Mouse (Mus musculus) heart, embryonic 15.5 days (tissue): Measurements from ENCODE around the gene Gcc1. TPM values are rescaled to one million over a fixed set of nuclear protein-coding genes. Genes with fewer than 3 reads are reported as not detected.

Experiments used
- ATAC-seq: fragments of 200-750 bp; cut with Nextera tagmentation; replicated peaks from 2 replicates; pipeline ENCODE4 v1.8.0; 2017; ENCODE audit warnings: low read depth, moderate TSS enrichment; ENCODE audit not compliant: insufficient number of reproducible peaks, insufficient read depth, low FRiP score
- H3K27ac ChIP-seq: fragments of 300-500 bp; sonication (generic); 2 replicates; pipeline ENCODE4 v1.5.1; 2015; ENCODE audit warnings: mild to moderate bottlenecking, inconsistent platforms
- H3K27me3 ChIP-seq: fragments of 300-500 bp; sonication (generic); 2 replicates; pipeline ENCODE4 v1.6.1; 2015; ENCODE audit warnings: inconsistent platforms
- H3K36me3 ChIP-seq: fragments of 300-500 bp; sonication (generic); 2 replicates; pipeline ENCODE4 v1.6.1; 2015; ENCODE audit warnings: mild to moderate bottlenecking, inconsistent platforms
- H3K4me1 ChIP-seq: fragments of 300-500 bp; sonication (generic); replicated peaks from 2 replicates; pipeline ENCODE4 v1.6.1; 2015; ENCODE audit warnings: inconsistent platforms
- H3K4me2 ChIP-seq: fragments of 300-500 bp; sonication (generic); 2 replicates; pipeline ENCODE4 v1.6.1; 2015; ENCODE audit warnings: inconsistent platforms, mild to moderate bottlenecking, moderate library complexity
- H3K4me3 ChIP-seq: fragments of 300-500 bp; sonication (generic); 2 replicates; pipeline ENCODE4 v1.5.1; 2015; ENCODE audit warnings: mild to moderate bottlenecking, inconsistent platforms
- H3K9ac ChIP-seq: fragments of 300-500 bp; sonication (generic); 2 replicates; pipeline ENCODE4 v1.6.1; 2015; ENCODE audit warnings: mild to moderate bottlenecking, inconsistent platforms
- H3K9me3 ChIP-seq: fragments of 300-500 bp; sonication (generic); replicated peaks from 2 replicates; pipeline ENCODE4 v1.6.1; 2016; ENCODE audit warnings: inconsistent platforms
- WGBS: fragments of 180-500 bp; shearing (Covaris S2); methylation state at CpG from one replicate; pipeline ENCODE4 v1.1.7; 2015; ENCODE audit warnings: mixed read lengths; 5-methylcytosine and 5-hydroxymethylcytosine counted together
- polyA plus RNA-seq: library from polyadenylated mRNA; unstranded; fragments of >200 nt; fragmentation: Nextera tagmentation; extraction: Ambion mirVana; gene quantifications from 2 replicates; pipeline ENCODE4 v1.2.1, GENCODE M21; 2015

Gcc1 gene
- polyA plus RNA-seq, 1 experiment from 2014 or later: 5.9 TPM

DNA sequence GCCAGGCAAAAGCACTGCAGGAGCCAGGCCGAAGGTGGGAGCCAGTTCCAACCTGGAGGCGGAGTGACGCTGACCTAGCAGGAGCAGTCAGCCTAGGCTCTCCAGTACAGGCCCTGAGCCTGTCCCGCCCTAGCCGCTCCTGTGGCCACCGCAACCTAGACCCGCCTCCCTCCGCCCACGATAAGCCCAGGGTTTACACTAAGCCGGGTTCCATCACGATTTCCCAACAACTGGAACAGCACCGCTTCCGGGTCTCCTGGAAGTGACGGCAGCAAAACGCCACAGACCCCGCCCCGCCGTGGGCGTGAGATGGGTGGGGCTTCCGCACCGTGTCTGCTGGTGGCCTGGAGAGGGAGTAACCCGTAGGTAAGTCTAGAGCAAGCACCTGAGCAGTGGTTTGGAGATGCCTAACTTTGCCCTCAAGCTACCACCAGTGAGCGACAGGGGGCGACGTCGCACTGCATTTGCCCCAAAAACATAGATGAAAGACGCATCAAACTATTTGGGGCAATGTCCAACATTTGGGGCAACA, 6.7 kb downstream of the Gcc1 start:
- Histone ChIP-seq H3K27ac (peak overlapping the region; percentile 60), H3K9me3 (no peaks in the 10 kb centered on the region), H3K36me3 (peaks cover 37% of the 10 kb centered on the region), H3K27me3 (no peaks in the 10 kb centered on the region), H3K9ac (peak overlapping the region; percentile 63), H3K4me2 (peak overlapping the region; percentile 77), H3K4me3 (peak overlapping the region; percentile 82), H3K4me1 (peaks cover 61% of the 10 kb centered on the region)
- under 1% methylated on average over 27 of the region's 27 CpGs for WGBS
- ATAC-seq: peak; percentile 74

DNA sequence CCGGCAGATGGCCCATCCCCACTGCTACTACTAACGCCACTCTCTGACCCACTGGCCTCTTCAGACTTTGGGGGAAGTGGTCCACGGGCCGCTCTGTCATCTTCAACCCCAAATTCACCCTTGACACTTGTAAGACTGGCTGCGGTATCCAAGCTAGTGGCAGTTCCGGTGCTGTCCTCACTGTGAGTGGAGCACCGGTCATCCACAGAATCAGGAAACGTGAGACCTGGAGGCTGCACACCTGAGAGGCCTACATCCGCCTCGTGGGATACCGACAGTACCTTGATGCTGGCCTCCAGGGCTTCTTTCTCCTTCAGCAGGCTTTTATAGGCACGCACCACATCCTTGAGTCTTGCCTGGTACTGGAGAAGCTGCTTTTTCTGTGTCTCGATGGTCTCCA, 7.3 kb downstream of the Gcc1 start:
- WGBS: 14% methylated on average over 13 of the region's 13 CpGs
- peaks cover 34% of the 10 kb centered on the region for H3K36me3 ChIP-seq
- peak overlapping the region; percentile 63 for H3K9ac ChIP-seq
- H3K27me3 ChIP-seq: no peaks in the 10 kb centered on the region
- no peaks in the 10 kb centered on the region for H3K9me3 ChIP-seq
- peak overlapping the region; percentile 77 for H3K4me2 ChIP-seq
- no peak for ATAC-seq
- peaks cover 61% of the 10 kb centered on the region for H3K4me1 ChIP-seq
- H3K4me3 ChIP-seq: peak overlapping the region; percentile 82
- H3K27ac ChIP-seq: peak overlapping the region; percentile 60; the same call in 1 of the 2 replicates

DNA sequence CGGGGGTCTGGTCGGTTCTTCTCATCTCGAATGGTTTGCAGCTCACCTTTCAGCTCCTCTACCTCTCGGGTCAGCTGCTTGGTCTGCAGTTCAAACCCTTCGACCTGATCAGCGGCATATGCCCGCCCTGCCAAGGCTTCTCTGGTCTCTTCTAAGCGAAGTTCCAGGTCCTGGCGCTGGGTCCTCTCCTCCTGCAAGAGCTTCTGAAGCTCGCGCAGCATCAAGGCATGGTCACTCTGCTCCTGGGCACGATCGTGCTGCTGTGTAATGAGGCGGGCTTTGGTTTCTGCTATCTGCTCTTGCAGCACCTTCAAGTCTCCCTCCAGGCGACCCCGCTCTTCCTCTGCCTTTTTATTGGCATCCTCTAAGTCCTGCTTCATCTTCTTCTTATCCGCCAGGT, 7.8 kb downstream of the Gcc1 start:
- H3K36me3 ChIP-seq: peaks cover 34% of the 10 kb centered on the region
- no peaks in the 10 kb centered on the region for H3K27me3 ChIP-seq
- peaks cover 58% of the 10 kb centered on the region for H3K4me1 ChIP-seq
- no peaks in the 10 kb centered on the region for H3K9me3 ChIP-seq
- peak overlapping the region; percentile 63; the same call in 1 of the 2 replicates for H3K9ac ChIP-seq
- H3K4me3 ChIP-seq: peak overlapping the region; percentile 82
- peak overlapping the region; percentile 77 for H3K4me2 ChIP-seq
- ATAC-seq: no peak
- WGBS: 77% methylated on average over 17 of the region's 17 CpGs
- H3K27ac ChIP-seq: no peak overlapping the region

DNA sequence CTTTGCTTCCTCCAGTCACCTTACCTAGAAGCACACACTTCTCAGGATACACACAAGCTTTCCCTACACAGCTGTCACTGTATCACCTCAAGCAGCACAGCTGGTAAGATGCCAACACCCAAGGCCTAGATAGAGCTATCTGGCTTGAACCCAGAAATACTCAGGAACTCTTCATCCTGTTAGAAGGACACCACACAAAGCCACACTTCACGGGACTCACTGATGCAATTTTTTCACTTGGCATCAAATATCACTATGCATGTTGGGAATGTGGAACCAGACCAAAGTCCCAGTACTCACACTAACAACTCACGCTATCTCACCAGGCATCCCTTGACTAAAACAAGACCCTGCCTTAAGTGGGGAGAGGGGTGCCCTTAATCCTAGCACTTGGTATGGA, 8.5 kb downstream of the Gcc1 start:
- Histone ChIP-seq H3K4me3 (peak overlapping the region; percentile 82), H3K27ac (no peak overlapping the region), H3K9ac (no peak overlapping the region), H3K4me2 (peak overlapping the region; percentile 77), H3K27me3 (no peaks in the 10 kb centered on the region), H3K36me3 (peaks cover 40% of the 10 kb centered on the region), H3K9me3 (no peaks in the 10 kb centered on the region), H3K4me1 (peaks cover 53% of the 10 kb centered on the region)
- 39% methylated on average over 2 of the region's 2 CpGs for WGBS
- no peak for ATAC-seq

DNA sequence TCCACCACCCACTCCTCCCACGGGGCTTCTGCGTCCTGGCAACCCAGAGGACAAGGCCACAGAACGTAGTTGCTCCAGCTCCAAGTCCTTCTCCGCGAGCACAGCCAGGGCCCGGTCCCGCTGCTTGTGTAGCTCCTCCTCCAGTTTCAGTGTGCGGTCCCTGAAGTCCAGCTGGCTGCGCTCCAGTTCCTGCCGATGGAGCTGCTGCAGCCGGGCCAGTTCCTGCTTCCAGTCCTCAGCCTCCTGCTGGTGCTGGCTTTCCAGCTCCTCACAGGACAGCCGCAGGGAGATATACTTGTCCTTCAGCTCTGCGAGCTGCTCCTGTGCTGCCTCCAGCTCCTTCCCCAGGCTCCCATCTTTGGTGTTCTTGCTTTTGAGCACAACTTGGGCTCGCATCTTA, 9.7 kb downstream of the Gcc1 start:
- H3K9ac ChIP-seq: no peak overlapping the region
- peaks cover 46% of the 10 kb centered on the region for H3K4me1 ChIP-seq
- H3K27ac ChIP-seq: peak overlapping the region; percentile 69
- WGBS: 66% methylated on average over 14 of the region's 14 CpGs
- peaks cover 43% of the 10 kb centered on the region for H3K36me3 ChIP-seq
- no peaks in the 10 kb centered on the region for H3K9me3 ChIP-seq
- H3K27me3 ChIP-seq: no peaks in the 10 kb centered on the region
- no peak; the same call in 1 of the 2 replicates for ATAC-seq
- peak overlapping the region; percentile 32 for H3K4me2 ChIP-seq
- no peak overlapping the region for H3K4me3 ChIP-seq

DNA sequence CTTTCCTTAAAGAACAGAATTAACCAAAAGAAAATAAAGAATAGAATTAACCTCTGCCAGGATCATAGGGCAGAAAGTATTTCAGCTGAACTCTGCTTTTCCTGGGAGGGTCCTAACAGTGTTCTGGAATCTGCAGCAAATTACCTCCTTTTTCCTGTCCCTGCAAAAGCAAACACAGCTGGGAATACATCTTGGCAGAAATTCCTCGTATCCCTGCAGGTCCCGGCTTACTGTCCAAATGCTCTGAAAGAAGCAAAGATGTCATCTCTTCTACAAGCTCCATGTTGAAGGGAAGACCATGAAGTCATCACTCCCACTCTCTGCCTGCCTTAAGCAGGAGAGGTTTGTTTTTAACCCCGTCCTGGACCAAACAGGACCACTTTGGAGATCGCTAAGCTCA, 11.2 kb downstream of the Gcc1 start:
- Histone ChIP-seq H3K36me3 (peaks cover 43% of the 10 kb centered on the region), H3K9me3 (no peaks in the 10 kb centered on the region), H3K27me3 (no peaks in the 10 kb centered on the region), H3K4me1 (peaks cover 39% of the 10 kb centered on the region), H3K4me3 (no peak overlapping the region), H3K27ac (peak overlapping the region; percentile 40), H3K9ac (no peak overlapping the region), H3K4me2 (no peak overlapping the region)
- ATAC-seq: no peak
- 65% methylated on average over 4 of the region's 4 CpGs for WGBS

DNA sequence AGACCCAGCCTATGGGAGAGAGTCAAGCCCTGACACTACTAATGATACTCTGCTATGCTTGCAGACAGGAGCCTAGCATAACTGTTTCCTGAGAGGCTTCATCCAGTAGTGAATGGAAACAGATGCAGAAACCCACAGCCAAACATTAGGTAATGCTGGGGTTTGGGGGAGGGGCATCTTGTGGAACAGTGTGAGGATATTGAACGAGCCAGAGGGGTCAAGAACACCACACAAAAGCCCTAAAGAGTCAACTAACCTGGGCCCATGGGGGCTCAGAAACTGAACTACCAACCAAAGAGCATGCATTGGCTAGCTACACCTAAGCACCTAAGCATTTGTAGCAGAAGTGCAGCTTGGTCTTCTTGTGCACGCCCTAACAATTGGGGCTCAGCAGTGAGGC, 17.0 kb downstream of the Gcc1 start:
- Histone ChIP-seq H3K9ac (no peak overlapping the region), H3K4me1 (no peaks in the 10 kb centered on the region), H3K9me3 (no peaks in the 10 kb centered on the region), H3K27me3 (no peaks in the 10 kb centered on the region), H3K4me2 (no peak overlapping the region), H3K27ac (no peak overlapping the region), H3K36me3 (peaks cover 17% of the 10 kb centered on the region), H3K4me3 (no peak overlapping the region)
- WGBS: 60% methylated on average over 2 of the region's 2 CpGs
- no peak for ATAC-seq

DNA sequence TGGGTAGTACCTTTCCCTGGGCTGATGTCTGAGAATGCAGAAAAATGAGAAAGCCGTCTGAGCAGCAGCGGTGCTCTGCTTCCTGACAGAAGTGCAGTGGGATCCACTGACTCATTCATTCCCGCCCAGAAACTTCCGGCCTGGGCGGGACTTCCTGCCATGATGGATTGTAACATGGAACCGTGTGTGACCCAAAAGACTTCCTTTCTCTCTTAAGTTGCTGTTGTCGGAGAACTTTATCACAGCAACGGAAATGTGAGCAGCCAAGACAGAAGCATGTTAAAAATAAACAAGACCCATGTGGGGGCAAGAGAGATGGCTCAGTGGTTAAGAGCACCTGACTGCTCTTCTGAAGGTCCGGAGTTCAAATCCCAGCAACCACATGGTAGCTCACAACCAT, 18.1 kb downstream of the Gcc1 start:
- no peak overlapping the region for H3K4me2 ChIP-seq
- H3K4me1 ChIP-seq: no peaks in the 10 kb centered on the region
- 64% methylated on average over 9 of the region's 9 CpGs for WGBS
- ATAC-seq: no peak
- no peak overlapping the region for H3K4me3 ChIP-seq
- no peak overlapping the region for H3K27ac ChIP-seq
- peaks cover 6% of the 10 kb centered on the region for H3K36me3 ChIP-seq
- H3K27me3 ChIP-seq: no peaks in the 10 kb centered on the region
- H3K9me3 ChIP-seq: no peaks in the 10 kb centered on the region
- no peak overlapping the region for H3K9ac ChIP-seq

DNA sequence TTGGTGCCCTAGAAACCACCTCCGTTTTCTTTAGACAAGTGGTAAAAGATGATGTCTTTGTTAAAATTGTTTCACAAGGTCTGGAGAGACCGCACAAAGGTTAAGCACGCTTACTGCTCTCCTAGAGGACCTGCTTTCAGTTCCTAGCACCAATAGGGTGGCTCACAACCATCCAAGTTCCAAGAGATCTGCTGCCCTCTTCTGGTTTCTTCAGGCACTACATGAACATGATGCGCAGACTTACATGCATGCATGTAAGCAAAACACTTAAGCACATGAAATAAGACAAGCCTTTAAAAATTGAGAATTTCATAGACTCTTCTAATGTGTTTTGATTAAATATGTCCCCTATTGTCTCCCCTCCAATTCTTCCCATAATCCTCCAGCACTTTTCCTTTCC, 28.4 kb downstream of the Gcc1 start:
- Histone ChIP-seq H3K9ac (no peak overlapping the region), H3K36me3 (no peaks in the 10 kb centered on the region), H3K4me3 (no peak overlapping the region), H3K4me2 (no peak overlapping the region), H3K27ac (no peak overlapping the region), H3K27me3 (peaks cover 39% of the 10 kb centered on the region), H3K4me1 (peaks cover 12% of the 10 kb centered on the region), H3K9me3 (no peaks in the 10 kb centered on the region)
- ATAC-seq: no peak
- WGBS: 83% methylated on average over 4 of the region's 4 CpGs

DNA sequence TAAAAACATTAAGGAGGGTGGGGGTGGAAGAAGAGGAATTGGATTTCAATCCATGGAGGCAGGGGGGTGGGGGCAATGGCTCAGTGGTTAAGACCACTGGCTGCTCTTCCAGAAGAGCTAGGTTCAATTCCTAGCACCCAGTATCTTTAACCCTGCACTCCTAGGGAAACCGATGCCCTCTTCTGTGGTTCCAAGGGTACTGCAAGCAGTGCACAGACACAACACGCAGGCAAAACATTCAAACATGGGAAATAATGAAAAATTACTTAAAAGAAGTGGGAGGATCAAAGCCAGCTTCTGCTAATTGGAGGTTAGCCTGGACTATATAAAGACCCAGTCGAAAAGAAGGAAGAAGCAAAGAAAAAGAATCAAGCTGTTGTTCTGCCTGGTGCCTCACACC, 29.5 kb downstream of the Gcc1 start:
- Histone ChIP-seq H3K9me3 (no peaks in the 10 kb centered on the region), H3K27me3 (peaks cover 39% of the 10 kb centered on the region), H3K36me3 (no peaks in the 10 kb centered on the region), H3K4me2 (peak overlapping the region; percentile 2), H3K4me1 (peaks cover 12% of the 10 kb centered on the region), H3K9ac (no peak overlapping the region), H3K4me3 (no peak overlapping the region), H3K27ac (no peak overlapping the region)
- WGBS: 80% methylated on average over 3 of the region's 3 CpGs
- no peak for ATAC-seq

DNA sequence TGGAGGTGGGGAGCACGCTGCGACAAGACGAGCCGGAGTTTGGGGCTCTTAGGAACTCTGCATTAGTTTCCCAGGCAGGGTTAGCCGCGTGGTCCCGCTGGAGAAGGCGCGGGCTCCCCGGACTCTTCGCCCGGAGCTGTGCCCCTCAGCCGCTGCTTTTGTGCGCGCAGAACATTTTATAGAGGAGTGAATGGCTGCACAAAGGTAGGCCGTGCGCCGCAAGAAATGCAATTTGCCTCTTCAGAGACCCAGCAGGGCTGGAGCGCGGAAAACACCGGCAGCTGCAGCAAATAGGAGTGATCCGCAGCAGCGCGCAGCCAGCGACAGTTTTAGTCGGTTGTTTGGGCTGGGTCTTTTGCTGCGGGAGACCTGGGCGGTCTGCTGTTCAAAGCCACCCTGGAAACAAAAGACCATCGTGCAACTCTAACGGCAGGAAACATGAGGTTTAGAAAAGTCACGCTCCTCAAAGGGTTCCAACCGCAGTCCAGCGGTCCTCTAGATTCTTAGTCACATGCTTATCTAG, 30.4 kb downstream of the Gcc1 start, which contains the start of gene Zfp800:
Zfp800 (minus strand) TSS at position 325 of the 523 bp plus-strand sequence.
- Histone ChIP-seq H3K4me2 (peak within 1 kb of the TSS; percentile 92), H3K4me1 (peaks cover 12% of the 10 kb centered on the region), H3K36me3 (no peaks in the 10 kb centered on the region), H3K27ac (no peak within 1 kb of the TSS), H3K4me3 (peak within 1 kb of the TSS; percentile 50), H3K9ac (peak within 1 kb of the TSS; percentile 41), H3K27me3 (peaks cover 39% of the 10 kb centered on the region), H3K9me3 (no peaks in the 10 kb centered on the region)
- ATAC-seq: no peak
- 2% methylated on average over 33 of the region's 33 CpGs for WGBS

DNA sequence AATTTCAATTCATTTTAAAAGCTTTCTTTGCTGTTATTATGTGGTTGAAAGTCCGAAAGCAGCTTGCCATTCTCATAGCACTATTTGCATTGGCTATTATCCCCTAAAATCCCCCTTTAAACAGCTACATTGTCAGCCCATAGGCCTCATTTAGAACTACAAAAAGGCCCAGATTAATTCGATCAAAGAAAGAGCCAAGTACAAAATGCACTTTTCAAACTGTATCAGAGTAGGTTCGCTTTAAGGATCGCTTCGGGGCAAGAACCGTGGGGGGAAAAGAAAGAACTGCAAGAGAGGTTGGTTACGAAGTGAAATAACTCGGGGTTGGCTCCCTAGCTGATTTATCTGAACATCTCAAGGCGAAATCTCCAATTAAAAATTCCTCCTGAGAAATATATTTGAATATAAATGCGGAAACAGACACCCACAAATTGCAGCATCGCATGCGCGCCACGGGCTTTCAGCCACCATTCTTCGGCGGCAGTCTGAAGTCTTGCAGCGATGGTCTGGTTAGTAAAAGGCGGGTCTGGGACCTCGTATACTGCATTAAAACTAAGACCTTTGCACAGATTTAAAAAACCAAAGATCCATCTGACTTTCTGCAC, 31.2 kb downstream of the Gcc1 start:
- peaks cover 12% of the 10 kb centered on the region for H3K4me1 ChIP-seq
- H3K4me3 ChIP-seq: peak overlapping the region; percentile 50
- peaks cover 39% of the 10 kb centered on the region for H3K27me3 ChIP-seq
- H3K9ac ChIP-seq: no peak overlapping the region
- 4% methylated on average over 19 of the region's 19 CpGs for WGBS
- no peaks in the 10 kb centered on the region for H3K36me3 ChIP-seq
- no peaks in the 10 kb centered on the region for H3K9me3 ChIP-seq
- no peak for ATAC-seq
- peak overlapping the region; percentile 92 for H3K4me2 ChIP-seq
- no peak overlapping the region for H3K27ac ChIP-seq
